Mouse (Mus musculus) heart, embryonic 11.5 days (tissue): ENCODE measurements at regions not wholly inside any gene's neighbourhood (a gene's known extent, or its start where the extent isn't known, plus 50 kb on each side); places are given as distances from the start of the nearest gene placed in this dataset.

Experiments
- ATAC-seq: fragments of 200-750 bp; cut with Nextera tagmentation; replicated peaks from 2 replicates; pipeline ENCODE4 v1.8.0; 2017; ENCODE audit warnings: moderate library complexity; ENCODE audit not compliant: insufficient number of reproducible peaks, low FRiP score, low TSS enrichment
- H3K27ac ChIP-seq: fragments of 300-500 bp; sonication (generic); 2 replicates; pipeline ENCODE4 v1.5.1; 2014; ENCODE audit warnings: mild to moderate bottlenecking, low read depth, low read length
- H3K27me3 ChIP-seq: fragments of 300-500 bp; sonication (generic); 2 replicates; pipeline ENCODE4 v1.6.1; 2014; ENCODE audit warnings: mild to moderate bottlenecking, low read length, mixed read lengths; ENCODE audit not compliant: control insufficient read depth, insufficient read depth
- H3K36me3 ChIP-seq: fragments of 300-500 bp; sonication (generic); 2 replicates; pipeline ENCODE4 v1.6.1; 2014; ENCODE audit warnings: mild to moderate bottlenecking, low read length, moderate library complexity, mixed read lengths; ENCODE audit not compliant: control insufficient read depth, insufficient read depth
- H3K4me1 ChIP-seq: fragments of 300-500 bp; sonication (generic); 2 replicates; pipeline ENCODE4 v1.6.1; 2014; ENCODE audit warnings: low read length; ENCODE audit not compliant: control insufficient read depth, insufficient read depth
- H3K4me2 ChIP-seq: fragments of 300-500 bp; sonication (generic); 2 replicates; pipeline ENCODE4 v1.6.1; 2014; ENCODE audit warnings: mild to moderate bottlenecking, moderate library complexity
- H3K4me3 ChIP-seq: fragments of 300-500 bp; sonication (generic); 2 replicates; pipeline ENCODE4 v1.5.1; 2014; ENCODE audit warnings: low read depth, low read length
- H3K9ac ChIP-seq: fragments of 300-500 bp; sonication (generic); 2 replicates; pipeline ENCODE4 v1.6.1; 2014; ENCODE audit warnings: mild to moderate bottlenecking, low read depth, low read length, moderate library complexity
- H3K9me3 ChIP-seq: fragments of 300-500 bp; sonication (generic); replicated peaks from 2 replicates; pipeline ENCODE4 v1.6.1; 2016; ENCODE audit warnings: low read length; ENCODE audit not compliant: control insufficient read depth
- WGBS: fragments of 180-500 bp; shearing (Covaris S2); extraction: QIAGEN DNeasy Blood & Tissue Kit; methylation state at CpG from one replicate; pipeline ENCODE4 v1.1.7; 2014; ENCODE audit not compliant: insufficient replicate concordance; 5-methylcytosine and 5-hydroxymethylcytosine counted together

GRCm38 (mm10) chr4:71537971-71538370 lies 219.8 kb downstream of the Gm11232 start:
- Histone ChIP-seq H3K4me2 (no peak overlapping the region), H3K36me3 (no peaks in the 10 kb centered on the region), H3K4me1 (no peaks in the 10 kb centered on the region), H3K9me3 (no peaks in the 10 kb centered on the region), H3K9ac (no peak overlapping the region), H3K4me3 (no peak overlapping the region), H3K27ac (no peak overlapping the region), H3K27me3 (no peaks in the 10 kb centered on the region)
- 50% methylated on average over 2 of the region's 2 CpGs for WGBS
- ATAC-seq = no peak

- no peak for ATAC-seq
- Histone ChIP-seq H3K4me2 (no peak overlapping the region), H3K4me3 (no peak overlapping the region), H3K27ac (no peak overlapping the region), H3K27me3 (no peaks in the 10 kb centered on the region), H3K4me1 (no peaks in the 10 kb centered on the region), H3K9ac (no peak overlapping the region), H3K9me3 (no peaks in the 10 kb centered on the region), H3K36me3 (no peaks in the 10 kb centered on the region)
- 63% methylated on average over 4 of the region's 4 CpGs for WGBS
Observed at GRCm38 (mm10) chr4:71524255-71524970, 233.4 kb downstream of the Gm11232 start.

- Histone ChIP-seq H3K27ac (no peak overlapping the region), H3K4me1 (no peaks in the 10 kb centered on the region), H3K36me3 (no peaks in the 10 kb centered on the region), H3K27me3 (no peaks in the 10 kb centered on the region), H3K4me3 (no peak overlapping the region), H3K9ac (no peak overlapping the region), H3K4me2 (no peak overlapping the region), H3K9me3 (no peaks in the 10 kb centered on the region)
- ATAC-seq = no peak
Observed at GRCm38 (mm10) chr4:71520751-71521150, 237.0 kb downstream of the Gm11232 start.

GRCm38 (mm10) chr4:71517921-71518404 lies 239.8 kb downstream of the Gm11232 start:
- 77% methylated on average over 2 of the region's 2 CpGs for WGBS
- Histone ChIP-seq H3K4me2 (no peak overlapping the region), H3K27ac (no peak overlapping the region), H3K9ac (no peak overlapping the region), H3K9me3 (no peaks in the 10 kb centered on the region), H3K4me3 (no peak overlapping the region), H3K4me1 (no peaks in the 10 kb centered on the region), H3K36me3 (no peaks in the 10 kb centered on the region), H3K27me3 (no peaks in the 10 kb centered on the region)
- no peak for ATAC-seq

- H3K27ac ChIP-seq = no peak overlapping the region
- H3K4me1 ChIP-seq = no peaks in the 10 kb centered on the region
- H3K9ac ChIP-seq = no peak overlapping the region
- no peaks in the 10 kb centered on the region for H3K27me3 ChIP-seq
- no peak overlapping the region for H3K4me3 ChIP-seq
- no peaks in the 10 kb centered on the region for H3K36me3 ChIP-seq
- H3K9me3 ChIP-seq = no peaks in the 10 kb centered on the region
- no peak for ATAC-seq
- H3K4me2 ChIP-seq = no peak overlapping the region
Observed at GRCm38 (mm10) chr4:71506911-71507310, 250.9 kb downstream of the Gm11232 start.

- WGBS = 78% methylated on average over 2 of the region's 2 CpGs
- H3K36me3 ChIP-seq = no peaks in the 10 kb centered on the region
- H3K4me2 ChIP-seq = no peak overlapping the region
- no peak overlapping the region for H3K9ac ChIP-seq
- no peaks in the 10 kb centered on the region for H3K4me1 ChIP-seq
- H3K27me3 ChIP-seq = no peaks in the 10 kb centered on the region
- no peak for ATAC-seq
- H3K4me3 ChIP-seq = no peak overlapping the region
- H3K27ac ChIP-seq = no peak overlapping the region
- no peaks in the 10 kb centered on the region for H3K9me3 ChIP-seq
Observed at GRCm38 (mm10) chr4:71489788-71490187, 268.0 kb downstream of the Gm11232 start.

- H3K36me3 ChIP-seq = no peaks in the 10 kb centered on the region
- no peak for ATAC-seq
- no peaks in the 10 kb centered on the region for H3K27me3 ChIP-seq
- no peak overlapping the region for H3K9ac ChIP-seq
- 44% methylated on average over 2 of the region's 2 CpGs for WGBS
- H3K4me1 ChIP-seq = no peaks in the 10 kb centered on the region
- no peaks in the 10 kb centered on the region for H3K9me3 ChIP-seq
- H3K4me3 ChIP-seq = no peak overlapping the region
- no peak overlapping the region for H3K27ac ChIP-seq
- no peak overlapping the region for H3K4me2 ChIP-seq
Observed at GRCm38 (mm10) chr4:71488663-71489161, 269.1 kb downstream of the Gm11232 start.

- no peak overlapping the region for H3K4me2 ChIP-seq
- H3K27ac ChIP-seq = no peak overlapping the region
- no peak for ATAC-seq
- WGBS = 85% methylated on average over 9 of the region's 9 CpGs
- no peaks in the 10 kb centered on the region for H3K4me1 ChIP-seq
- no peaks in the 10 kb centered on the region for H3K27me3 ChIP-seq
- H3K9ac ChIP-seq = no peak overlapping the region
- H3K36me3 ChIP-seq = no peaks in the 10 kb centered on the region
- H3K9me3 ChIP-seq = no peaks in the 10 kb centered on the region
- H3K4me3 ChIP-seq = no peak overlapping the region
Observed at GRCm38 (mm10) chr4:71488059-71488458, 269.7 kb downstream of the Gm11232 start.

- H3K9me3 ChIP-seq = no peaks in the 10 kb centered on the region
- H3K27me3 ChIP-seq = no peaks in the 10 kb centered on the region
- no peak for ATAC-seq
- H3K9ac ChIP-seq = no peak overlapping the region
- no peaks in the 10 kb centered on the region for H3K4me1 ChIP-seq
- WGBS = 64% methylated on average over 2 of the region's 2 CpGs
- no peak overlapping the region for H3K27ac ChIP-seq
- no peak overlapping the region for H3K4me3 ChIP-seq
- H3K36me3 ChIP-seq = no peaks in the 10 kb centered on the region
- H3K4me2 ChIP-seq = no peak overlapping the region
Observed at GRCm38 (mm10) chr4:71480960-71481359, 276.8 kb downstream of the Gm11232 start.
